Mouse (Mus musculus) stomach, embryonic 15.5 days (tissue): Measurements from ENCODE around the gene Slc44a1. TPM values are rescaled to one million over a fixed set of nuclear protein-coding genes. Genes with fewer than 3 reads are reported as not detected.
A peak's percentile ranks its signal among the peaks of the same experiment; 100 is the strongest.

Experiments used
- ATAC-seq: fragments of 200-750 bp; cut with Nextera tagmentation; 2 replicates; pipeline ENCODE4 v1.8.0; 2017; ENCODE audit warnings: low read depth, moderate number of reproducible peaks, moderate TSS enrichment; ENCODE audit not compliant: insufficient read depth, low FRiP score
- H3K27ac ChIP-seq: fragments of 300-500 bp; sonication (generic); 2 replicates; pipeline ENCODE4 v1.5.1; 2015; ENCODE audit warnings: mild to moderate bottlenecking, inconsistent platforms
- H3K27me3 ChIP-seq: fragments of 300-500 bp; sonication (generic); replicated peaks from 2 replicates; pipeline ENCODE4 v1.6.1; 2015; ENCODE audit warnings: inconsistent platforms
- H3K36me3 ChIP-seq: fragments of 300-500 bp; sonication (generic); 2 replicates; pipeline ENCODE4 v1.6.1; 2015; ENCODE audit warnings: inconsistent platforms
- H3K4me1 ChIP-seq: fragments of 300-500 bp; sonication (generic); 2 replicates; pipeline ENCODE4 v1.6.1; 2015; ENCODE audit warnings: inconsistent platforms
- H3K4me2 ChIP-seq: fragments of 300-500 bp; sonication (generic); 2 replicates; pipeline ENCODE4 v1.6.1; 2015; ENCODE audit warnings: mild to moderate bottlenecking, inconsistent platforms
- H3K4me3 ChIP-seq: fragments of 300-500 bp; sonication (generic); replicated peaks from 2 replicates; pipeline ENCODE4 v1.5.1; 2015; ENCODE audit warnings: inconsistent platforms
- H3K9ac ChIP-seq: fragments of 300-500 bp; sonication (generic); 2 replicates; pipeline ENCODE4 v1.6.1; 2015; ENCODE audit warnings: inconsistent platforms
- H3K9me3 ChIP-seq: fragments of 300-500 bp; sonication (generic); 2 replicates; pipeline ENCODE4 v1.6.1; 2016; ENCODE audit warnings: inconsistent platforms
- WGBS: fragments of 180-500 bp; shearing (Covaris S2); methylation state at CpG from one replicate; pipeline ENCODE4 v1.1.7; 2015; 5-methylcytosine and 5-hydroxymethylcytosine counted together
- polyA plus RNA-seq: library from polyadenylated mRNA; unstranded; fragments of >200 nt; fragmentation: Nextera tagmentation; extraction: Ambion mirVana; gene quantifications from 2 replicates; pipeline ENCODE4 v1.2.1, GENCODE M21; 2015

The Slc44a1 gene
- polyA plus RNA-seq: 48.1 and 49.6 TPM in 2 replicates

DNA sequence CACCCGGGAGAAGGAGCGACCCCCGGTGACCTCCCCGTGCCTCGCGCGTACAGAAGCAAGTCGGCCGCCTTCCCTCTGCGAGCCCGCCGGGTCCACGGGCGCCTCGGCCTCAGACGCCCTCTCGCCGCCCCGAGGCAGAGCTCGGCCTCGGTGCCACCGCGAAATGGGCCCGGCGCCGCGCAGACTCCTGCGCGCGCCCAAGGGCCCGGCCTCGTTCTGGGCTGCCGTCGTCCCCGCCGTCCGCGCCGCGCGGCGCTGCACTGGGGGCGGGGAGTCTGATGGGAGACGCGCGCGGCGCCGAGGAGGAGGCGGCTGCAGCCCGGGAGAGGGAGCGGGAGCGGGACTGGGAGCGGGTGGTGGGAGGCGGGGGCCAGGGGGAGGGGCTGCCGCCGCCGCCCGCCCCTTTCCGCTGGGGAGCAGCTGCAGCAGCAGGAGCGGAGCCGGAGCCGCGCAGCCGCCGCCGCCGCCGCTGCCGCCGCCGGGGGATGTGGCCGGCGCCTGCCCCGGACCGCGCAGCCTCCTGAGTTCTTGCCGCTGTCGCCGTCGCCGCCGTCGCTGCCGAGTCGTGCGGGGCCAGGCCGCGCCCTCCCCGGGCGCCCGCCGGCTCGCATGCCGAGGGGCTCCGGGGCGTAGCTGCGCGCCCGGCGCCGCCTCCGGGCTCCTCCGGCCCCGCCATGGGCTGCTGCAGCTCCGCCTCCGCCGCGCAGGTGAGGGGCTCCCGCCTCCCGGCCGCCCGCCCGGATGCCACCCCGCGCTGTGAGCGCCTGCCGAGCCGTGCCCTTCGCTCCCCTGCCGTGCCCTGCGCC is at the start of gene Slc44a1:
Gene Slc44a1, plus strand, starts transcription at position 404 of the 806 bp plus-strand sequence.
- Histone ChIP-seq H3K27me3 (no peaks in the 10 kb centered on the region), H3K4me3 (peak within 1 kb of the TSS; percentile 89), H3K9ac (peak within 1 kb of the TSS; percentile 80), H3K27ac (peak within 1 kb of the TSS; percentile 92), H3K4me1 (peaks cover 8% of the 10 kb centered on the region; the same call in 1 of the 2 replicates), H3K4me2 (peak within 1 kb of the TSS; percentile 94), H3K36me3 (no peaks in the 10 kb centered on the region), H3K9me3 (no peaks in the 10 kb centered on the region)
- WGBS: 0% methylated on average over 51 of the region's 122 CpGs
- ATAC-seq: peak; percentile 97

DNA sequence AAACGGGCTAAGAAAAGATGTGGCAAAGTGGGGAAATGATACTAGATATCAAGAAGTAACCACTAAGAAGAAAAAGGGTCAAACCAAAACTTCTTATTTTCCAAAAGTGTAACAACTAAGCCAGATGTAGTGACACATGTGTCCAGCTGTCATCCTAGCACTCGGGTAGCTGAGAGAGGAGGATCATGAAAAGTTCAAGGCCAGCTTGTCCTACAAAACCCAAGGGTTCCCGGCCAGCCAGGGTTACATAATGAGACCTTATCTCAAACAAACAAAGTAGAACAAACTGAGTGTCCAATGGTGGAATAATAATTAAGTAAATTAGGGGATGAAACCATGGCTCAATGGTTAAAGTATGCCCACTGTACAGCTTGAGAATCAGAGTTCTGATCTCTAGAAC is 45.2 kb upstream of the Slc44a1 start:
- Histone ChIP-seq H3K27ac (no peak overlapping the region), H3K36me3 (no peaks in the 10 kb centered on the region), H3K27me3 (no peaks in the 10 kb centered on the region), H3K4me1 (no peaks in the 10 kb centered on the region), H3K9me3 (no peaks in the 10 kb centered on the region), H3K9ac (no peak overlapping the region), H3K4me3 (no peak overlapping the region), H3K4me2 (no peak overlapping the region)
- WGBS: 54% methylated on average over 3 of the region's 3 CpGs
- no peak for ATAC-seq

DNA sequence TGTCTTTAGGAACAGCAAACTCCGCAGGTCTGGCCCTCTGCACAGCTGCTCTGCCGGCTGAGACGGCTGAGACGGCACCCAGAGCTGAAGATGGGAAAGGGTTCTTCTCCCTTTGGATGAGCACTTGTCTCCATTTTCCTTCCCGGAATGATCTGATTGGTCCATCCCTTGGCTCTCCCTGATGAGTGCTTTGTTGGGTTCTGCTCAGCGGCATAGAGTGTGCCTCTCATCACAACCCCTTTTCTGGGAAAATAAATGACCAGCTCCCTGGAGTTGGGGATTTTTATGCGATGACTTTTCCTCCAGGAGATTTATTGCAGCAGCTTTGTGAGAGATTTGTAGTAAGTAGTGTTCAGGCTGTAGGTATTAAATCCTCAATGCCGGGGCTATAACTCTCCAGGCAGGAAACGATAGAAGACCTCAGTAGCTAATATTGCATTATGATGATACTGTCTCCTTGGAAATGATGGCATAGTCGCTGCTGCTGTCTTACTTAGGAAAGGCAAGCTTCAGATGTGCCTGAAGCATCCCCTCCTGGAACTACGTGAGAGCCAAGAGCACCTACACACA is 43.5 kb upstream of the Slc44a1 start:
- H3K27me3 ChIP-seq: no peaks in the 10 kb centered on the region
- no peaks in the 10 kb centered on the region for H3K4me1 ChIP-seq
- H3K9ac ChIP-seq: no peak overlapping the region
- H3K36me3 ChIP-seq: no peaks in the 10 kb centered on the region
- H3K4me2 ChIP-seq: no peak overlapping the region
- no peak for ATAC-seq
- H3K27ac ChIP-seq: no peak overlapping the region
- H3K9me3 ChIP-seq: no peaks in the 10 kb centered on the region
- H3K4me3 ChIP-seq: no peak overlapping the region
- 64% methylated on average over 11 of the region's 11 CpGs for WGBS

DNA sequence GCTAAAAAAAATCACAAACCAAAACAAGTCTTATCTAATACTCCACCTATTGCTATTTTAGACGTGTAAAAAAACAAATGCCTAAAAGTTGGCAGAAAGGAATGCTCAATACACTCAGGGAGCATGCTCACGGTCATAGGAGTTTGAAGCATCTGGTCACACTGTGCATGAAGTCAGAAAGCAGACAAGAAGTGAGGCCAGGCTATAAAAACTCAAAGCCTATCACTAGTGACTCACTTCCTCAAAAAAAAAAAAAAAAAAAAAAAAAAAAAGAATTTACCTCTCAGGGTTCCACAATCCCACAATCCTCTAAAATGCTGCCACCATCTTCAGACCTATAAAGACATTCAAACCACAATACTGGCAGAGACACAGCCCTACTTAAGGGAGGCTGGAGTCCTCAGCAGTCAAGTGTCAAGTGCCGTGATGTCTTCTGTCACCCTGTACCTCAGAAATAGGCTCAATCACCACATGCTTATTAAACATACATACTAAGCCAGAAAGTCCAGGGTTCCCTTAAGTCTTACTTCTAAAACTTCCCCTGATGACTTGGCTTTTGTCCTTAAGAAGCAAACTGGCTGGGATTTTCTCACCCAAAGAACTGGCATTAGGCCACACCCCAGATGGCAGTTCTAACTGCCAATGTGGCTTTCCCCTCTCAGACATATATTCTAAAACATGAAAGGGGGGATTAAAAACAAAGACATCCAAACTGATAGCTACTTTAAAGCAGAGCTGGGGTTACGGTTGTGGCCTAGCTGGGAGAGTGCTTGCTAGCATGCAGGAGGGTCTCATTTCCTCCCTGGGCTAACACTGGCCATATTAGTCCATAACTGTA is 42.7 kb upstream of the Slc44a1 start:
- H3K4me2 ChIP-seq: no peak overlapping the region
- WGBS: 63% methylated on average over 4 of the region's 4 CpGs
- ATAC-seq: no peak
- no peak overlapping the region for H3K4me3 ChIP-seq
- H3K9me3 ChIP-seq: no peaks in the 10 kb centered on the region
- H3K4me1 ChIP-seq: no peaks in the 10 kb centered on the region
- no peak overlapping the region for H3K9ac ChIP-seq
- H3K27me3 ChIP-seq: no peaks in the 10 kb centered on the region
- no peaks in the 10 kb centered on the region for H3K36me3 ChIP-seq
- no peak overlapping the region for H3K27ac ChIP-seq

DNA sequence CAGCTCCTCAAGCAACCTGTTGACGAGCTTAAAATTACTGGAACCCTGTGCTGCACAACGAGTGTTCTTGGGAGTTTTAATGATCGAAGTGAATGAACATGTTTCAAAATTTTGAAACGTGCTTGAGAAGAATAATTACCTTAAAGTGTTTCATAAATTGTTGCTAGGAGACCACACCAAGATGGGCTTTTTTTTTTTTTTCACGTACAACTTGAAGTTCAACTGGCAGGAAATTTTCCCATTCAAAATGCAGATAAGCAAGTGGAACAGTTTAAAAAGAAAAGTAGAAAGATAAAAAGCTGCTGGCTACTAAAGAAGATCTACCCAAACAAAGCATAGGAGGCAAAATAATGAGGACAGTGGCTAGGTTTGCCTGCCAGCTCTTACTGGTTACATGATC is 41.7 kb upstream of the Slc44a1 start:
- no peak for ATAC-seq
- no peaks in the 10 kb centered on the region for H3K9me3 ChIP-seq

DNA sequence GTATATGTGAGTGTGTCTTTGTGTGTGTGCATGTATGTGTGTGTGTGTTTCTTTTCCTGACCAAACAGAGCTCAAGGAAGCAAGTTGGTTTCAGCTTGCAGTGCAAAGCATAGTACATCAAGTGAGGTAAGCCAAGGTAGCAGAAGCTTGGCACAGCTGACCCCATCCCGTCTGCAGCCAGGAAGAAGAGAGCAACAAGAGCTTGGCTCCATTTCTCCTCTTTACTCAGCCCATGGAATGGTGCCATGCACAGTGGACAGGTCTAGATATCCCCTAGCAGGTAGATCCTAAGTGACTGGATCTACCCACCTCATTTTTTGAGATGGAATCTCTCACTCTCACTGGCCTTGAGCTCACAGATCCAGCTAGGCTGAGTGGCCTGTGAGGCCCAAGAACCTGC is 40.8 kb upstream of the Slc44a1 start:
- H3K4me3 ChIP-seq: no peak overlapping the region
- no peaks in the 10 kb centered on the region for H3K27me3 ChIP-seq
- no peaks in the 10 kb centered on the region for H3K4me1 ChIP-seq
- ATAC-seq: no peak
- H3K27ac ChIP-seq: no peak overlapping the region
- no peaks in the 10 kb centered on the region for H3K9me3 ChIP-seq
- no peaks in the 10 kb centered on the region for H3K36me3 ChIP-seq
- H3K9ac ChIP-seq: no peak overlapping the region
- WGBS: 85% methylated on average over 1 of the region's 1 CpGs
- H3K4me2 ChIP-seq: no peak overlapping the region

More for the DNA sequence above, 41.7 kb upstream of the Slc44a1 start:
- H3K9ac ChIP-seq: no peak overlapping the region
- no peak overlapping the region for H3K4me3 ChIP-seq
- no peaks in the 10 kb centered on the region for H3K27me3 ChIP-seq
- WGBS: 48% methylated on average over 5 of the region's 5 CpGs
- H3K36me3 ChIP-seq: no peaks in the 10 kb centered on the region
- H3K27ac ChIP-seq: no peak overlapping the region
- H3K4me2 ChIP-seq: no peak overlapping the region
- no peaks in the 10 kb centered on the region for H3K4me1 ChIP-seq

DNA sequence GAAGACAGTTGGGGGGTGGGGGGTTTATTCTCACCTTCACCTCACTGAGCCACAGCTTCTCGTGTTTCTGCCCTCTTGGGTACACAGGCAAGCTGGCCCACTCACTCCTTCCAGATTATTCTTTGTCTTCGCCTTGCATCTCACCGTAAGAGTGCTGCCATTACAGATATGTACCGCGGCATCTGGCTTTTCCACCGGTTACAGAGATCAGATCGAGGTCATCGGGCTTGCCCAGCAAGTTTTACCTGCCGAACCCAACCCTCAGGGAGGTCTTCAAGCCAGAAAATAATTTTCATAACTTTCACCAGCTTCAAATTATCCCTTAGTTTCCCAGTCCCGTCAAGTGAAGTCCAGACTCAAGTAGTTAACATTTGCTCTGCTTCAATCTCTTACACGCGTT is 36.8 kb upstream of the Slc44a1 start:
- Histone ChIP-seq H3K9me3 (no peaks in the 10 kb centered on the region), H3K4me1 (no peaks in the 10 kb centered on the region), H3K27ac (no peak overlapping the region), H3K4me3 (no peak overlapping the region), H3K36me3 (no peaks in the 10 kb centered on the region), H3K9ac (no peak overlapping the region), H3K27me3 (no peaks in the 10 kb centered on the region), H3K4me2 (no peak overlapping the region)
- 85% methylated on average over 12 of the region's 12 CpGs for WGBS
- ATAC-seq: no peak

DNA sequence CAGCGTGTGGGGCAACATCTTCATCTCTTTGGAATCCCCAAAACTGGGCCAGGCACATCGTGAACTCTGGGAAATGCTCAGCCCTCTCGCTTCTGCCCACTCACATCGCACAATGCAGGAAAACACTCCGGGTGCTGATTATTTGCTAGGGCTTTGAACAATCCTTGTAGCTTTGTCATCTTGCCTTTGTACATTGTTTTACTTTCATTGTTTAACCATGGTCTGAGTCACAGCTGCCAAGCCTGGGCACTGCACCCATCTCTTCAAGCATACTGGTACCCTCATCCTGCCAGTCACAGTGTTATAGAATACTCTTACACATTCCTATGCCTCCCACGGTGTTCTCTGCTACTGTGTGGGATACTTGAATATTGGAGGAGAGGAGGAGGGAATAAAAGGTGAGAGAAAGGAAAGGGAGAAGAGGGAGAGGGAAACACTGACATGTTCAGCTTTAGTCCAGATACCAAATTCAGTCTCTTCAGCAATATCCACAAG is 35.7 kb upstream of the Slc44a1 start:
- no peak overlapping the region for H3K27ac ChIP-seq
- no peak for ATAC-seq
- no peaks in the 10 kb centered on the region for H3K9me3 ChIP-seq
- no peak overlapping the region for H3K4me3 ChIP-seq
- no peak overlapping the region for H3K4me2 ChIP-seq
- WGBS: 87% methylated on average over 6 of the region's 6 CpGs
- H3K9ac ChIP-seq: no peak overlapping the region
- no peaks in the 10 kb centered on the region for H3K36me3 ChIP-seq
- H3K27me3 ChIP-seq: no peaks in the 10 kb centered on the region
- H3K4me1 ChIP-seq: no peaks in the 10 kb centered on the region

DNA sequence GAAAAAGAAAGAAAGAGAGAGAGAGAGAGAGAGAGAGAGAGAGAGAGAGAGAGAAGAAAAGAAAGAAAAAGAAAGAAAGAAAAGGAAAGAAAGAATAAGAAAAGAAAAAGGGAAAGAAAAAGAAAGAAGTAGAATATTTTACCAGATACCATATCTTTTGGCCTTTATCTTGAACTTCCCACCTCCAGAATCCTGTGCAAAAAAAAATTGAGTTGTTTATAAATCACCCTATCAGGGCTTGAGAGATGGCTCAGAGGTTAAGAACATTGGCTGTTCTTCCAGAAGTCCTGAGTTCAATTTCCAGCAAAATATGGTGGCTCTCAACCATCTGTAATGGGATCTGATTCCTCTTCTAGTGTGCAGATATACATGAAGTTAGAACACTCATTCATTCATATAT is 33.3 kb upstream of the Slc44a1 start:
- no peak for ATAC-seq
- Histone ChIP-seq H3K4me3 (no peak overlapping the region), H3K9ac (no peak overlapping the region), H3K4me2 (no peak overlapping the region), H3K27me3 (no peaks in the 10 kb centered on the region), H3K27ac (no peak overlapping the region), H3K9me3 (no peaks in the 10 kb centered on the region), H3K36me3 (no peaks in the 10 kb centered on the region), H3K4me1 (no peaks in the 10 kb centered on the region)

DNA sequence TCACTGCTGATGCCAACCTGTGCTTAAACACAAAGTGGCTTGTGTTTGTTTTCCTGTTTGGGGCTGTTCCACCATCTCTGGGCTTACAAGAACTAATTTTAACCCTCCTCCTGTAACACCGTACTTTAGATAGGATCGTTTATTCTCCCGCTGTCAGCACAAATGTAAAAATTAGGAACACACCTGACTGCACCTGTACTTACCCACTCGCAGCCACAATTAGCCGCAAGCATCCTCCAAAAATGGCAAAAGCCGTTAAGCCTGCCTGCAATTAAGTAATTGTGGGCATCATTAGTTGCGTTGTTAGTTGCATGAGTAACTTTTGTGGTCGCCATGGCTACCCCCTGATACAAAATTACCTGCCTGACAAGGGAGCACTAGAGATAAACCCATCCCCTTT is 31.4 kb upstream of the Slc44a1 start:
- no peaks in the 10 kb centered on the region for H3K36me3 ChIP-seq
- ATAC-seq: no peak
- H3K27me3 ChIP-seq: no peaks in the 10 kb centered on the region
- no peak overlapping the region for H3K27ac ChIP-seq
- H3K4me1 ChIP-seq: no peaks in the 10 kb centered on the region
- no peak overlapping the region for H3K9ac ChIP-seq
- no peaks in the 10 kb centered on the region for H3K9me3 ChIP-seq
- H3K4me2 ChIP-seq: no peak overlapping the region
- 71% methylated on average over 8 of the region's 8 CpGs for WGBS
- no peak overlapping the region for H3K4me3 ChIP-seq

DNA sequence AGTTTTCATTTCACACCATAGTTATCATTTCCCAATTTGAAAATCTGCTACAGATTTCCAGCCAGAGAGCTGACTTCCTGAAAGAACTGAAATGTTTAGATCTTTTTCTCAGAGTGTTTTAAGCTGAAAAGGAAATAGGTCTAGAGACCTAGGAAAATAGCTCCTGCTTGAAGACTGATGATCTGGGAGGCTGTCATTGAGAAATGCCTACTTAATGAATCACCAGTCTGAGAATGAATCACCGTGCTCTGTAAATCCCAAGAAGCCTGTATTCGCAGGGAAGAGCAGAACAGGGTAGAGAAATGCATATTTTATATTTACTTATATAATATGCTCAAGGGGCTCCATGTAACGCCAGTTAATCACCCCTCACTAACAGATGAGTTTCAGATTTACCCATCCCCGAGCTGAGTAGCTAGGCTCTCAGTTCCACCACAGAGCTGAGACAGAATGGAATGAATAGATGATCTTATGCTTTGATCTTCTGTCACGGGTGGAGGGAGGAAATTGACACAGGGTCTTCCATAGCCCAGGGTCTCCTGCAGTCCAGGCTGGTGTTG is 30.6 kb upstream of the Slc44a1 start:
- 13% methylated on average over 5 of the region's 5 CpGs for WGBS
- Histone ChIP-seq H3K4me3 (no peak overlapping the region), H3K4me1 (no peaks in the 10 kb centered on the region), H3K27ac (no peak overlapping the region), H3K9ac (no peak overlapping the region), H3K4me2 (no peak overlapping the region), H3K36me3 (no peaks in the 10 kb centered on the region), H3K9me3 (no peaks in the 10 kb centered on the region), H3K27me3 (no peaks in the 10 kb centered on the region)
- ATAC-seq: no peak
